Mouse (Mus musculus): ENCODE results near the gene Fam185a. TPM values are rescaled to one million over a fixed set of nuclear protein-coding genes. Genes with fewer than 3 reads are reported as not detected.
A peak's percentile ranks its signal among the peaks of the same experiment; 100 is the strongest.

Gene Fam185a
- polyA plus RNA-seq, 1 experiment from 2014 or later: 7.7 TPM

GRCm38 (mm10) chr5:21500941-21501340 lies 76.2 kb downstream of the Fam185a start:
- H3K9ac ChIP-seq (replicated peaks; ENCODE audit: low read length): no peak overlapping the region
- H3K9me3 ChIP-seq (ENCODE audit: low read length): no peaks in the 10 kb centered on the region
- peaks cover 11% of the 10 kb centered on the region for H3K4me1 ChIP-seq (ENCODE audit: insufficient read depth, low read length)
- no peak overlapping the region for H3K27ac ChIP-seq (ENCODE audit: low read length)
- H3K4me2 ChIP-seq (replicated peaks; ENCODE audit: low read depth, low read length): no peak overlapping the region
- no peak for ATAC-seq (ENCODE audit: low FRiP score, low TSS enrichment)
- no peak overlapping the region for H3K4me3 ChIP-seq (ENCODE audit: low read length)
- H3K27me3 ChIP-seq (ENCODE audit: insufficient read depth, low read length): no peaks in the 10 kb centered on the region
- no peaks in the 10 kb centered on the region for H3K36me3 ChIP-seq (ENCODE audit: insufficient read depth, low read length)
- 75% methylated on average over 2 of the region's 2 CpGs for WGBS

GRCm38 (mm10) chr5:21502936-21503610 lies 78.3 kb downstream of the Fam185a start:
- Histone ChIP-seq H3K4me3 (ENCODE audit: low read length) (no peak overlapping the region), H3K27ac (ENCODE audit: low read length) (no peak overlapping the region), H3K9ac (replicated peaks; ENCODE audit: low read length) (no peak overlapping the region), H3K27me3 (ENCODE audit: insufficient read depth, low read length) (no peaks in the 10 kb centered on the region), H3K4me2 (replicated peaks; ENCODE audit: low read depth, low read length) (no peak overlapping the region), H3K36me3 (ENCODE audit: insufficient read depth, low read length) (no peaks in the 10 kb centered on the region), H3K9me3 (ENCODE audit: low read length) (no peaks in the 10 kb centered on the region), H3K4me1 (ENCODE audit: insufficient read depth, low read length) (peaks cover 11% of the 10 kb centered on the region)
- ATAC-seq (ENCODE audit: low FRiP score, low TSS enrichment): peak; percentile 46; the same call in 1 of the 2 replicates
- 75% methylated on average over 13 of the region's 13 CpGs for WGBS

DNA sequence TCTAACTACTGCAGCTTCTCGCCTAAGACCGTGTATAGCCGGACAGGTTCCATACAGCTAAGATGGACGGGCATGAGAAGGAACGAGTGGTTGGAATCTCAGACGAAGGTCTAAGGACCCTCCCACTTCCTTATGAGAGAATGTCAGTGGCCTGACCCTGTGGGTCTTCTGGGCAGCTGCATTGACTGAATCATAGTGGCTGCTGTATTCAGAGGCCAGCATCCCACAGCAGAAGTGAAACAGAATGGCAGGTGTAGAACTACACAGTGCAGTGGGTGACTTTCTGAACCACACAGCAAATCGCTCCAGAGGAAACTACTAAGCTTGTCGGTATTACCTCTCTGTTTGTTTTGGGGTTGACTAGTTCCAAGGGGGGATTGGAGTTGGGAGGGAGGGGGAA lies 80.4 kb downstream of the Fam185a start:
- no peak overlapping the region for H3K27ac ChIP-seq (ENCODE audit: low read length)
- H3K4me1 ChIP-seq (ENCODE audit: insufficient read depth, low read length): peaks cover 5% of the 10 kb centered on the region
- no peak overlapping the region for H3K9ac ChIP-seq (replicated peaks; ENCODE audit: low read length)
- H3K36me3 ChIP-seq (ENCODE audit: insufficient read depth, low read length): no peaks in the 10 kb centered on the region
- H3K9me3 ChIP-seq (ENCODE audit: low read length): no peaks in the 10 kb centered on the region
- no peak overlapping the region for H3K4me3 ChIP-seq (ENCODE audit: low read length)
- H3K4me2 ChIP-seq (replicated peaks; ENCODE audit: low read depth, low read length): no peak overlapping the region
- ATAC-seq (ENCODE audit: low FRiP score, low TSS enrichment): no peak; the same call in 1 of the 2 replicates
- WGBS: 78% methylated on average over 8 of the region's 8 CpGs
- no peaks in the 10 kb centered on the region for H3K27me3 ChIP-seq (ENCODE audit: insufficient read depth, low read length)

GRCm38 (mm10) chr5:21506887-21507286 lies 82.1 kb downstream of the Fam185a start:
- ATAC-seq (ENCODE audit: low FRiP score, low TSS enrichment): no peak
- H3K4me3 ChIP-seq (ENCODE audit: low read length): no peak overlapping the region
- H3K4me1 ChIP-seq (ENCODE audit: insufficient read depth, low read length): no peaks in the 10 kb centered on the region
- H3K27me3 ChIP-seq (ENCODE audit: insufficient read depth, low read length): no peaks in the 10 kb centered on the region
- no peak overlapping the region for H3K4me2 ChIP-seq (replicated peaks; ENCODE audit: low read depth, low read length)
- no peak overlapping the region for H3K9ac ChIP-seq (replicated peaks; ENCODE audit: low read length)
- no peaks in the 10 kb centered on the region for H3K36me3 ChIP-seq (ENCODE audit: insufficient read depth, low read length)
- 50% methylated on average over 1 of the region's 1 CpGs for WGBS
- no peak overlapping the region for H3K27ac ChIP-seq (ENCODE audit: low read length)
- no peaks in the 10 kb centered on the region for H3K9me3 ChIP-seq (ENCODE audit: low read length)

GRCm38 (mm10) chr5:21509801-21510200 lies 85.0 kb downstream of the Fam185a start:
- Histone ChIP-seq H3K36me3 (ENCODE audit: insufficient read depth, low read length) (no peaks in the 10 kb centered on the region), H3K27ac (ENCODE audit: low read length) (no peak overlapping the region), H3K27me3 (ENCODE audit: insufficient read depth, low read length) (no peaks in the 10 kb centered on the region), H3K9ac (replicated peaks; ENCODE audit: low read length) (no peak overlapping the region), H3K4me1 (ENCODE audit: insufficient read depth, low read length) (no peaks in the 10 kb centered on the region), H3K9me3 (ENCODE audit: low read length) (no peaks in the 10 kb centered on the region), H3K4me3 (ENCODE audit: low read length) (no peak overlapping the region), H3K4me2 (replicated peaks; ENCODE audit: low read depth, low read length) (no peak overlapping the region)
- 57% methylated on average over 4 of the region's 4 CpGs for WGBS
- ATAC-seq (ENCODE audit: low FRiP score, low TSS enrichment): no peak

GRCm38 (mm10) chr5:21513363-21513762 lies 88.6 kb downstream of the Fam185a start:
- no peaks in the 10 kb centered on the region for H3K36me3 ChIP-seq (ENCODE audit: insufficient read depth, low read length)
- no peaks in the 10 kb centered on the region for H3K9me3 ChIP-seq (ENCODE audit: low read length)
- ATAC-seq (ENCODE audit: low FRiP score, low TSS enrichment): peak; percentile 43; the same call in 1 of the 2 replicates
- H3K4me1 ChIP-seq (ENCODE audit: insufficient read depth, low read length): no peaks in the 10 kb centered on the region
- 49% methylated on average over 10 of the region's 10 CpGs for WGBS
- H3K4me3 ChIP-seq (ENCODE audit: low read length): no peak overlapping the region
- no peaks in the 10 kb centered on the region for H3K27me3 ChIP-seq (ENCODE audit: insufficient read depth, low read length)
- no peak overlapping the region for H3K4me2 ChIP-seq (replicated peaks; ENCODE audit: low read depth, low read length)
- H3K9ac ChIP-seq (replicated peaks; ENCODE audit: low read length): no peak overlapping the region
- peak overlapping the region; percentile 35; the same call in 1 of the 2 replicates for H3K27ac ChIP-seq (ENCODE audit: low read length)

- no peak for ATAC-seq (ENCODE audit: low FRiP score, low TSS enrichment)
- Histone ChIP-seq H3K4me3 (ENCODE audit: low read length) (no peak overlapping the region), H3K36me3 (ENCODE audit: insufficient read depth, low read length) (no peaks in the 10 kb centered on the region), H3K9me3 (ENCODE audit: low read length) (no peaks in the 10 kb centered on the region), H3K27me3 (ENCODE audit: insufficient read depth, low read length) (no peaks in the 10 kb centered on the region), H3K4me1 (ENCODE audit: insufficient read depth, low read length) (no peaks in the 10 kb centered on the region), H3K9ac (replicated peaks; ENCODE audit: low read length) (no peak overlapping the region), H3K4me2 (replicated peaks; ENCODE audit: low read depth, low read length) (no peak overlapping the region), H3K27ac (ENCODE audit: low read length) (no peak overlapping the region)
- WGBS: 93% methylated on average over 2 of the region's 2 CpGs
These were observed 92.8 kb downstream of the Fam185a start for GRCm38 (mm10) chr5:21517562-21517961.

GRCm38 (mm10) chr5:21518207-21518606 lies 93.4 kb downstream of the Fam185a start:
- no peaks in the 10 kb centered on the region for H3K27me3 ChIP-seq (ENCODE audit: insufficient read depth, low read length)
- H3K36me3 ChIP-seq (ENCODE audit: insufficient read depth, low read length): no peaks in the 10 kb centered on the region
- no peak overlapping the region for H3K4me2 ChIP-seq (replicated peaks; ENCODE audit: low read depth, low read length)
- 86% methylated on average over 4 of the region's 4 CpGs for WGBS
- no peaks in the 10 kb centered on the region for H3K9me3 ChIP-seq (ENCODE audit: low read length)
- ATAC-seq (ENCODE audit: low FRiP score, low TSS enrichment): no peak
- no peak overlapping the region for H3K4me3 ChIP-seq (ENCODE audit: low read length)
- no peak overlapping the region for H3K27ac ChIP-seq (ENCODE audit: low read length)
- no peaks in the 10 kb centered on the region for H3K4me1 ChIP-seq (ENCODE audit: insufficient read depth, low read length)
- H3K9ac ChIP-seq (replicated peaks; ENCODE audit: low read length): no peak overlapping the region

DNA sequence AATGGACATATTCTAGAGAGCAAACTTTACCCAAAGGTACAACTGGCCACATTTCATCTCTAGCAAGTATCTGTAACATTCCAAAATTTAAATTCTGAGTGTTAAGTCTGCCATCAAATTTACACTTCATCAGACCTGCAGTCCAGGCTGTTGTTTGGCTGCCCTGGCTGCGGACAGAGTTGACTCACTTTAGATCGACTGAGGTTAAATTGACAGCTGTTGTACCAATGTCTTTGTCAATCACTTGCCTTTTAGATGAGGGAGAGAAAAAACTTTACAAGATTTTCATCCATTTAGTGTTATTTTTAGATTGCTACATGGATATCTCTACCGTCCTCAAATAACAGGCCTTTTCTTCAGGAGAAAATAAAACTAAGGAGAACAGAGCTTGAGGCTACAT lies 94.4 kb downstream of the Fam185a start:
- H3K4me1 ChIP-seq (ENCODE audit: insufficient read depth, low read length): no peaks in the 10 kb centered on the region
- H3K9ac ChIP-seq (replicated peaks; ENCODE audit: low read length): no peak overlapping the region
- no peaks in the 10 kb centered on the region for H3K36me3 ChIP-seq (ENCODE audit: insufficient read depth, low read length)
- no peak overlapping the region for H3K4me2 ChIP-seq (replicated peaks; ENCODE audit: low read depth, low read length)
- H3K27ac ChIP-seq (ENCODE audit: low read length): no peak overlapping the region
- 80% methylated on average over 3 of the region's 3 CpGs for WGBS
- no peaks in the 10 kb centered on the region for H3K9me3 ChIP-seq (ENCODE audit: low read length)
- H3K4me3 ChIP-seq (ENCODE audit: low read length): no peak overlapping the region
- no peak for ATAC-seq (ENCODE audit: low FRiP score, low TSS enrichment)
- H3K27me3 ChIP-seq (ENCODE audit: insufficient read depth, low read length): no peaks in the 10 kb centered on the region

DNA sequence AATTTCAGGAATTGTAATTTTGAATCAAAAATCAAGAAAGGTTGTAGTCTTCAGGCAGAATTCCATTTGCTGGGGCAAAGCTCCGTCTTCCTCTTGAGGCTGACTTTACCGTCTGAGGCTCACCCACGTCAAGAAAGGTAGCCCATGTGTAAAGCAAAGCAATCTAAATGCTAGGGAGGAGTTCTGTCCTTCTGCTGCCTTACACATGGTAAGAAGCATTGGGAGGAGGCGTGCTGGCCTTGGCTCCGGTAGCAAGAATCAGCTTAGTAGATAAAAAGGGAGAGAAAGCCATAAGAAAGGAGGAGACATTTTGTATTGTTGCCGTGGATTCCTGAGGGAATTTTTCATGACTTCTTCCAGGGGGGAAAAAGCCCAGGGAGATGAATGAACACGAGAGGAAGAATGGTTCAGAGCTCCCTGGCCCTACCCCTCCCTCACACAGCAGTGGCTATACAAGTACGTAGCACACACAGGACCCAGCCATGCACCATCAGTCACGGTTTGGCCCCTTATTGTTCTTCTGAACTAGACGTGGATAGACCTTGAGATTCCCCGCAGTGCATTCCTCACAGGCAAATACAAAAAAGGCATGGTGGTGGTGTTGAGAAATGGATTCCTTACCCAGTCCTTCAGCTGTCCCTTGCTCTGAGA lies 102.2 kb downstream of the Fam185a start:
- no peaks in the 10 kb centered on the region for H3K36me3 ChIP-seq (ENCODE audit: insufficient read depth, low read length)
- H3K9me3 ChIP-seq (ENCODE audit: low read length): no peaks in the 10 kb centered on the region; the same call in 1 of the 2 replicates
- peak overlapping the region; percentile 76 for H3K27ac ChIP-seq (ENCODE audit: low read length)
- H3K4me3 ChIP-seq (ENCODE audit: low read length): no peak overlapping the region
- ATAC-seq (ENCODE audit: low FRiP score, low TSS enrichment): no peak
- no peaks in the 10 kb centered on the region for H3K4me1 ChIP-seq (ENCODE audit: insufficient read depth, low read length)
- no peaks in the 10 kb centered on the region for H3K27me3 ChIP-seq (ENCODE audit: insufficient read depth, low read length)
- no peak overlapping the region for H3K4me2 ChIP-seq (replicated peaks; ENCODE audit: low read depth, low read length)
- 76% methylated on average over 11 of the region's 11 CpGs for WGBS
- H3K9ac ChIP-seq (replicated peaks; ENCODE audit: low read length): no peak overlapping the region
